Mouse (Mus musculus) megakaryocyte, embryonic 14.5 days (primary cell): ENCODE measurements at regions not wholly inside any gene's neighbourhood (a gene's known extent, or its start where the extent isn't known, plus 50 kb on each side); places are given as distances from the start of the nearest gene placed in this dataset.

Experiments
- H3K27me3 ChIP-seq: replicated peaks from 2 replicates; pipeline ENCODE3; 2012; ENCODE audit warnings: inconsistent platforms
- H3K36me3 ChIP-seq: replicated peaks from 2 replicates; pipeline ENCODE3; 2012; ENCODE audit warnings: low read length, inconsistent platforms, mixed read lengths
- H3K4me1 ChIP-seq: 2 replicates; pipeline ENCODE4 v1.6.1; 2012; ENCODE audit warnings: inconsistent platforms
- H3K4me3 ChIP-seq: replicated peaks from 2 replicates; pipeline ENCODE3; 2012; ENCODE audit warnings: moderate library complexity, mild to moderate bottlenecking, inconsistent platforms
- H3K9me3 ChIP-seq: 2 replicates; pipeline ENCODE4 v1.6.1; 2012; ENCODE audit warnings: inconsistent platforms
- FLI1 ChIP-seq: IDR thresholded peaks from 2 replicates; pipeline ENCODE4 v1.6.1; 2012; ENCODE audit warnings: low read length, inconsistent platforms, mixed read lengths
- GATA1 ChIP-seq: IDR thresholded peaks from 3 replicates; pipeline ENCODE4 v1.6.1; 2012; ENCODE audit warnings: mixed read lengths, low read length, inconsistent platforms, borderline replicate concordance

GRCm38 (mm10) chr13:84360536-84360935 lies 138.4 kb downstream of the Tmem161b start:
- no peaks in the 10 kb centered on the region for H3K36me3 ChIP-seq
- TF ChIP-seq GATA1, result no peak
- no peak for TF ChIP-seq FLI1
- no peaks in the 10 kb centered on the region for H3K4me1 ChIP-seq
- no peak overlapping the region for H3K4me3 ChIP-seq
- H3K9me3 ChIP-seq, result no peaks in the 10 kb centered on the region; the same call in 1 of the 2 replicates
- H3K27me3 ChIP-seq, result peaks cover 3% of the 10 kb centered on the region

GRCm38 (mm10) chr13:84364069-84364468 lies 142.0 kb downstream of the Tmem161b start:
- H3K36me3 ChIP-seq, result no peaks in the 10 kb centered on the region
- no peaks in the 10 kb centered on the region for H3K4me1 ChIP-seq
- H3K9me3 ChIP-seq, result no peaks in the 10 kb centered on the region; the same call in 1 of the 2 replicates
- peaks cover 3% of the 10 kb centered on the region for H3K27me3 ChIP-seq
- H3K4me3 ChIP-seq, result no peak overlapping the region
- TF ChIP-seq GATA1 (no peak), FLI1 (no peak)

GRCm38 (mm10) chr13:84365503-84365902 lies 143.4 kb downstream of the Tmem161b start:
- Histone ChIP-seq H3K4me3 (no peak overlapping the region), H3K9me3 (no peaks in the 10 kb centered on the region; the same call in 1 of the 2 replicates), H3K4me1 (no peaks in the 10 kb centered on the region), H3K27me3 (peaks cover 3% of the 10 kb centered on the region), H3K36me3 (no peaks in the 10 kb centered on the region)
- TF ChIP-seq GATA1, result no peak
- TF ChIP-seq FLI1, result no peak

- H3K9me3 ChIP-seq, result no peaks in the 10 kb centered on the region; the same call in 1 of the 2 replicates
- H3K4me3 ChIP-seq, result no peak overlapping the region
- TF ChIP-seq FLI1 (no peak), GATA1 (no peak)
- H3K27me3 ChIP-seq, result peaks cover 3% of the 10 kb centered on the region
- no peaks in the 10 kb centered on the region for H3K4me1 ChIP-seq
- no peaks in the 10 kb centered on the region for H3K36me3 ChIP-seq
These were observed 143.9 kb downstream of the Tmem161b start for GRCm38 (mm10) chr13:84366017-84366416.

GRCm38 (mm10) chr13:84366839-84367238 lies 144.7 kb downstream of the Tmem161b start:
- TF ChIP-seq GATA1 (no peak), FLI1 (no peak)
- no peaks in the 10 kb centered on the region for H3K36me3 ChIP-seq
- no peaks in the 10 kb centered on the region for H3K4me1 ChIP-seq
- H3K4me3 ChIP-seq, result no peak overlapping the region
- peaks cover under 1% of the 10 kb centered on the region for H3K27me3 ChIP-seq
- no peaks in the 10 kb centered on the region for H3K9me3 ChIP-seq

GRCm38 (mm10) chr13:84368225-84368624 lies 146.1 kb downstream of the Tmem161b start:
- no peak overlapping the region for H3K4me3 ChIP-seq
- H3K27me3 ChIP-seq, result no peaks in the 10 kb centered on the region
- no peaks in the 10 kb centered on the region for H3K36me3 ChIP-seq
- H3K9me3 ChIP-seq, result no peaks in the 10 kb centered on the region
- no peaks in the 10 kb centered on the region for H3K4me1 ChIP-seq
- TF ChIP-seq FLI1 (no peak), GATA1 (no peak)

- no peaks in the 10 kb centered on the region for H3K9me3 ChIP-seq
- no peak overlapping the region for H3K4me3 ChIP-seq
- TF ChIP-seq GATA1 (no peak), FLI1 (no peak)
- H3K36me3 ChIP-seq, result no peaks in the 10 kb centered on the region
- H3K27me3 ChIP-seq, result no peaks in the 10 kb centered on the region
- H3K4me1 ChIP-seq, result no peaks in the 10 kb centered on the region
These were observed 152.7 kb downstream of the Tmem161b start for GRCm38 (mm10) chr13:84374711-84375257.

- H3K4me1 ChIP-seq, result no peaks in the 10 kb centered on the region
- TF ChIP-seq GATA1 (no peak), FLI1 (no peak)
- no peaks in the 10 kb centered on the region for H3K36me3 ChIP-seq
- no peaks in the 10 kb centered on the region for H3K9me3 ChIP-seq
- no peak overlapping the region for H3K4me3 ChIP-seq
- no peaks in the 10 kb centered on the region for H3K27me3 ChIP-seq
These were observed 153.8 kb downstream of the Tmem161b start for GRCm38 (mm10) chr13:84375941-84376340.

- no peak for TF ChIP-seq GATA1
- no peak for TF ChIP-seq FLI1
- Histone ChIP-seq H3K4me3 (no peak overlapping the region), H3K4me1 (no peaks in the 10 kb centered on the region), H3K27me3 (no peaks in the 10 kb centered on the region), H3K36me3 (no peaks in the 10 kb centered on the region), H3K9me3 (no peaks in the 10 kb centered on the region)
These were observed 156.6 kb downstream of the Tmem161b start for GRCm38 (mm10) chr13:84378553-84379332.

- no peaks in the 10 kb centered on the region for H3K36me3 ChIP-seq
- H3K9me3 ChIP-seq, result 0 out of 2 replicates have a peak, but pooled peaks cover 5% of the 10 kb centered on the region
- no peaks in the 10 kb centered on the region for H3K4me1 ChIP-seq
- TF ChIP-seq FLI1 (no peak), GATA1 (no peak)
- no peak overlapping the region for H3K4me3 ChIP-seq
- H3K27me3 ChIP-seq, result no peaks in the 10 kb centered on the region
These were observed 169.5 kb downstream of the Tmem161b start for GRCm38 (mm10) chr13:84391554-84391953.
